In the genomic region with DNA sequence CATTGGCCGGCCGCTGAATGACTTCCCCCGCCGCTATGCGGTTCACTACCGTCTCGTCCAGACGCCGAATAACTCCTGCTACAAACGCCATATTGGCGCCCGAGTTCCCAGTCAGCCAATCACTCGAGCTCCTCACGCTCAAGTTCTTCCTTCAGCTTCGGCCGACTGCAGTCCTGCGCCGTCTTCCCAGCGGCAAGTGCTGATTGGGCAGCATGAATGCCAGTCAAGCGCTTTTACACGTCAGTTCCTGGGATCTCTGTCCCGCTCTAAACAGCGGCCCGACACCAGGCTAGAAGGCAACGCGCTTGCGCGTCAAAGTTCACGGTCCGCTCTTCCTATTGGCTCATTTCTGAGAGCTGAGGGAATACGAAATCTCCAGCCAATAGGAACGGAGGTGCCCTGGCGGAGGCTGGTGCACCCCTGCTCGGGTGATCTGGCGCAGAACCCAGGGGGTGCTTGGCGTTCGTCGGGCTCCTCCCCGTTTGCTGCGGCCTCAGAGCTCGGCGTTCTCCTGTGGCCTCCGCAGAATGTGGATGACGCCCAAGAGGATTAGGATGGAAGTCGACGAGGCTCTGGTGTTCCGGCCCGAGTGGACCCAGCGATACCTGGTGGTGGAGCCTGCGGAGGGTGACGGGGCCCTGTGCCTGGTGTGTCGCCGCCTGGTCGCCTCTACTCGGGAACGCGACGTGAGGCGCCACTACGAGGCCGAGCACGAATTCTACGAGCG, we compare ENCODE assay signal across 1 mouse cellular context.
TF ChIP-seq lines count a peak whose summit lies in the region.

Mlh1 (minus strand) TSS at position 358 of the 727 bp plus-strand sequence.
Epm2aip1 (plus strand) TSS at position 496 of the 727 bp plus-strand sequence.

TF ChIP-seq in MEL, 35 proteins besides CTCF, POLR2A, EP300 and RAD21 (continued from another document):
- 0 out of 2 replicates have a peak, but pooled peaks have one; percentile 85 for TF ChIP-seq CHD1 (IDR thresholded peaks at IDR 0.05; ENCODE audit: low read depth, low read length)
- TF ChIP-seq MXI1 (IDR thresholded peaks at IDR 0.05; ENCODE audit: low read depth, low read length), result peak; percentile 87
- peak; percentile 72 for TF ChIP-seq SIN3A (IDR thresholded peaks at IDR 0.05; ENCODE audit: low read length)
- no peak for TF ChIP-seq RCOR1 (IDR thresholded peaks at IDR 0.05; ENCODE audit: low read depth, low read length)
- TF ChIP-seq ZKSCAN1 (IDR thresholded peaks at IDR 0.05; ENCODE audit: low read depth, low read length), result no peak
- no peak for TF ChIP-seq SMC3 (IDR thresholded peaks at IDR 0.05; ENCODE audit: low read depth, low read length)
- TF ChIP-seq TBP (IDR thresholded peaks at IDR 0.05; ENCODE audit: low read depth, low read length), result peak; percentile 90
- TF ChIP-seq MAX (IDR thresholded peaks at IDR 0.05; ENCODE audit: low read length), result peak; percentile 36; the same call in 1 of the 2 replicates
- TF ChIP-seq ETS1 (IDR thresholded peaks at IDR 0.05; ENCODE audit: low read depth, low read length), result peak; percentile 34; the same call in 1 of the 2 replicates
- peak; percentile 61 for TF ChIP-seq CHD2 (IDR thresholded peaks at IDR 0.05; ENCODE audit: low read length)
- peak; percentile 4; the same call in 1 of the 2 replicates for TF ChIP-seq TCF12 (IDR thresholded peaks at IDR 0.05; ENCODE audit: low read depth, low read length)
- 0 out of 2 replicates have a peak, but pooled peaks have one; percentile 42 for TF ChIP-seq BHLHE40 (IDR thresholded peaks at IDR 0.05; ENCODE audit: borderline replicate concordance, low read depth, low read length)
